Mouse (Mus musculus): Measurements from ENCODE around the gene Dbx1.

Dbx1 gene

DNA sequence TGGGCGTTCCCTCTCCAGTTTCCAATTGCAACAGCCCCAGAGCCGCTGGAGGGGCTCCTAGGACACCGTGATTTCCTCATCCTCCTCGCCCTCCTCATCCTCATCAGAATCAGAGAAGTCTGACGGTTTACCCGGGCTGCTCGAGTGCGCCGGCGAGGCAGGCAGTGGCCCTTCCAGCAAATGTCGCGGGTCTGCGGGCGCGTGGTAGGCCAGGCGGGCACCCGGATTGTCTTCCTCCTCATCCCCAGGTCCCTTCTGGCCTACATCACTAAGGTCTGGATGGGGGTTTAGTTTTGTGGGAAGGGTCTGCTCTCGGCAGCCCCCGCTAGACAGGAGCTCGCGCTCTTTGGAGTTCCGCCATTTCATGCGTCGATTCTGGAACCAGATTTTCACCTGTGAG is 4.3 kb downstream of the Dbx1 start:
- no peak for DNase-seq

DNA sequence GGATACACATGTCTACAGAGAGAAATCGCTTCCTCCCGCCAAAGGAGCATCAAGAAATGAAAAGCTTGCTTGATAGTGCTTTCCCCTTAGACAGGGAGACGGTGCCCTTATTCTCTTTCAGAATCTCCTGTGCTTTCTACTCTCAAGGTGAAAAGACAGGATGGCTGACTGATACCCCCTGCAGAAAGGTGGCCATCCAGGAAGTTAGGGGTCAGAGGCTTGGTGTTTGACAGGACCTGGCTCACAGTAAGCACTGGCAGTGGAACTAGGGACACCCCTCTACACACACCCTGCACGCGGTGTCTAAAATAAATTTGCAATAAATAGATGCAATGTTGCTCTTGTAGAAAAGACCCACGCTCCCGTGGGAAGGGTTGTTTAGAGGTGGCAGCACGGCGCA is 4.8 kb downstream of the Dbx1 start:
- no peak for DNase-seq

- DNase-seq: no peak
These were observed 16.5 kb downstream of the Dbx1 start for GRCm38 (mm10) chr7:49620160-49620559.

GRCm38 (mm10) chr7:49617087-49617486 is 19.6 kb downstream of the Dbx1 start:
- no peak for DNase-seq

- DNase-seq: no peak
These were observed 20.4 kb downstream of the Dbx1 start for GRCm38 (mm10) chr7:49616258-49616735.

DNA sequence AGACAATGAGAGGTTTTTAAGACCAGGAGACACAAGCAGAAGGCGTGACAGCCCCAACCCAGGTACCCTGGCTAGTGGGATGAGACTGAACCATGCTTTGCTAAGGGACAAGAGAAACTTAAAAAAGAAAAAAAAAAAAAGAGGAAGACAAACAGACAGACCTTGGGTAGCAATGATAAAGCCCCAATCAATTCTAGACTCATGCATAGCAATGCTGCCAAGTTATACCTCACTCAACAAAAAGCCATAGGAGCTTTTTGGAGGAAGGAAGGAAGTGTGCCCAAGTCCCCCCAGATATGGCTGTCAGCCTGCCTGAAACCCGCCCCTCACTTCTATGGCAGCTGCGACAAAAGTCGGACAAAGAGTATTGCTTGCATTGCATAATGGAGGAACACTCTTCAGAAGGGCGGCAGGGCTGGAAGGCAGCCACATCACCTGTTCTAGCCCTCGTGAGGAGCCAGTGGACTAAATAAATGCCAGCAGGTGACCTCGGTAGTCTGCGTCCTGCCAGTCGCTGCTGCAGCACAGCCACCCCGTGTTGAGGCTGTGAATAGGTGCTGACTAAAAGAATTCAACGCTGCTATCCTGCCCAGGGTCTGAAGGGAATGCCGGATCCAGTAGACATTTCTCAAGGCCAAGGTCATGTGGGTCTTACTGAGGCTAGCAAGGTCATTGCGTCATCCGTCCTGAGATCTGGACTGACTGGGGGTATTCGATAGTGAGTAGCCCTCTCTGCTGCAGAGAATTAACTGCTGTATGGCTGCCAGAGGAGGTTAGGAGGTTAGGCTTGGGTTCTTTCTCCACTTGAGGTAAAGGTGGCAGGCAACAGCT is 31.5 kb downstream of the Dbx1 start:
- DNase-seq: peak; percentile 95

- DNase-seq: peak; percentile 92
These were observed 32.4 kb downstream of the Dbx1 start for GRCm38 (mm10) chr7:49604244-49604643.

DNA sequence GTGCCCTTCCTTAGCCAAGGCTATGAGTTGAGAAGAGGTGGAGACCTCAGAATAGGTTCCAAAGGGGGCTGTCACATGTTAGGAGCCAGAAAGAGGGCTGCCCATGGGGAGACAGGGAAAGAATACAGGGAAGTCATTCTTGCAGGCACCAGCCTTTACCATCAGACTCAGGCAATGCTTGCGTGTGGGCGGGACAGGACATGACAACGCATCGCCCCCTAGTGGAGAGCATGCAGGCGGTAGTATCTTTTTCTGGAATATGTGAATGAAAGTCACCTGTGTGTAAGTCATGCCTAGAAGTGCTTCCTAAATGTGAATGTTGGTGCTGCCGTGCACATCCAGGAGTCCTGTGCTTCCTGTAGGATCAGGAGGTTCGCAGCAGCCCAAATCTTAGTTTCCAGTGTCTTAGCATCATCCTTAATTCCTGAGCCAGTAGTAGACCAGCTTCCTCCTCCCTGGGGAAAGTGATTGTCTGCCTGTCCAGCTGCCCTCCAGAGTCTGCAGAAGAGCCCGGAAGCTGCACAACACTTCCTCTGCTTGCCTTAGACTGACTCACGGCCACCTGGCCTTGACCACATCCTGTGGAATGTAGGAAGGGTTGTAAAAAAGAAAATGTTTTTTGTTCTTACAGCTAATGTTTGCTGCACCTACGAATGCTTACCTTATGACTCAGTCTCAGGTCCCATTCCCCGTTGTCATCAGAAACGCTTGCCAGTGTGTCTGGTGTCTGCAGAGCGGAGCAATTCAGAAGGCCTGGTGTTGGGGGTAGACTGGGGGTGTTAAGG is 35.3 kb downstream of the Dbx1 start:
- no peak for DNase-seq

DNA sequence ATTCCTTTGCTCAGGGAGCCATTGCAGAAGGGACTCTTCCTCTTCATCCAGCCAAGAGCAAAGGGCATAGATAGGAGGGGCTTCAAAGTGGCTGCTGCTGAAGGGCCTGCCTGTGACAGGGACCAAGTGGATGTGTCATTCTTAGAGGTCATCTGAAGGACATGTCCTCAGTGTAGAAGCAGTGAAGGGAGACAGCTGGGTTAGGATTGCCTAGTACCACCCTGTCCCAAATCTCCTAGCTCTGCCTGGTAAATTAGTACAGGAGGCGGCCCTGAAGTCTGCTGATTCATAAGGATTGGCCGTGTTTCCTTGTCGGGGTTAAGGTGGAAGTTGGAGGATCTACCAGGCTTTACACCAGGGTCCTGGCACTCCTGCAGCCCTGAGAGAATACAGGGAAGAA is 36.7 kb downstream of the Dbx1 start:
- no peak for DNase-seq

GRCm38 (mm10) chr7:49598225-49598624 is 38.4 kb downstream of the Dbx1 start:
- no peak for DNase-seq

DNA sequence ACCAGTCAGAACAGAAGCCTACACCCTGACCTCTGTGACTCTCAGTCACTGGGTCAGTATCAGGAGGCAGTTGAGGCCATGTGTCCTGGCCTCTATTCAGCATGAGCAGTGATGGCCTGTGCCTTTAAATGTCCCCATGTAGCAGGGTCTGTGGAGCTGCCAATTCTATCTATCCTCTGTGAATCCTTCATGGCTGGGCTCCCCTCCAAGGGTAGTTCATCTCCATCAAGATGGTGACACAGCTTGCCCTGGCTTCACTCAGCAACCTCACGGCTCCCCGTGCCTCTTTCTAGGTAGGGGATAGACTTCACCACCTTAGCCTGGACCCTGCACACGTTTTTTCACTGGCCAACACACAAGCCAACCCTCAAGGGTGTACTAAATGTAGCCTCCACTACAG is 38.9 kb downstream of the Dbx1 start:
- DNase-seq: no peak

GRCm38 (mm10) chr7:49589635-49590034 is 47.0 kb downstream of the Dbx1 start:
- DNase-seq: no peak

- no peak for DNase-seq
These were observed 50.0 kb downstream of the Dbx1 start for GRCm38 (mm10) chr7:49586530-49587120.

DNA sequence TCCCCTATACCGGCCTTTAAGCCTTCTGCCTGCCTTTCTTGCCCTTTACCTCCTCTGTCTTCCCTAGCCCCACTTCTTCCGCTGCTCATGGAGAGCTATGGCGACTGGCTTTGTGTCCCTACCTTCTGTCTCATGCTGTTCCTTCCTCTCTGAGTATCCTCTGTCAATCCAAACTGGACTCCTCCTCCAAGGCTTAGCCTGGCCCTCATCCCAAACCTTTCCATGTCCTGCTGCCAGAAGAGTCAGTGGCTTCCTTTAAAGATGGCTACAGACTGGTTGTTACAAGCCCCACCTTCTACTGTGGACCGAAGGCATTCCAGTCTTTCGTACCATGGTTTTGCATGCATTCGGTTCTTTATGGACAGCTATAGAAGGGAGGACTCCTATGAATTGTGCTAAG is 53.5 kb downstream of the Dbx1 start:
- DNase-seq: no peak

- no peak for DNase-seq
These were observed 54.1 kb downstream of the Dbx1 start for GRCm38 (mm10) chr7:49582551-49582950.

DNA sequence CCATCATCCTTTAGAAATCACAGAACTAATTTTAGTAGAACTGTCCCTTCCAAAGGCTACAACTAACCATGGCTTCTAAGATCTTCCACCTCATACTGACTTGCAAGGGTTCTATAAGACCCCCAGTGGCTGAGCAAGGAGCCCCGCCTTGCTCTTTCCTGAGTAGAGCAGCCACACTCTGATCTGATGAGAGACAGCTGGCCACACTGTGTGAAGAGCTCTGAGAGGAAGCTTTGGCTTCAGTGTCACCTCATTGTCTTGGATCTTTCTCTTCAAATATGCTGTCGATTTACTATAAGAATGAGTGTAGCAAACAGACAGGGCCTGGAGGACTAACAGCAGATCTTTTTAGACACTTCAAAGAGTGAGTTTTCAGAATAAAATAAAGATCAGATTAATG is 54.7 kb downstream of the Dbx1 start:
- DNase-seq: no peak

Measured in heart, adult 11 months (tissue).